Mouse (Mus musculus) midbrain, postnatal 0 days (tissue): Measurements from ENCODE around the gene Ydjc. TPM values are rescaled to one million over a fixed set of nuclear protein-coding genes. Genes with fewer than 3 reads are reported as not detected.
A peak's percentile ranks its signal among the peaks of the same experiment; 100 is the strongest.
"Not testable (repeated sequence)": the region's sequence is repeated elsewhere in the genome, so short reads cannot be mapped to it uniquely, and the experiment has no call there.

Source experiments
- ATAC-seq: fragments of 200-750 bp; cut with Nextera tagmentation; 2 replicates; pipeline ENCODE4 v1.8.0; 2017; ENCODE audit warnings: moderate number of reproducible peaks, mild to moderate bottlenecking, moderate TSS enrichment, moderate library complexity; ENCODE audit not compliant: low FRiP score
- DNase-seq: peaks from one replicate; pipeline ENCODE4 v3.0.0-alpha.2; 2015; ENCODE audit warnings: low spot score
- H3K27ac ChIP-seq: fragments of 300-500 bp; sonication (generic); 2 replicates; pipeline ENCODE4 v1.5.1; 2014; ENCODE audit warnings: low read depth, mild to moderate bottlenecking, low read length, mixed read lengths
- H3K27me3 ChIP-seq: fragments of 300-500 bp; sonication (generic); 2 replicates; pipeline ENCODE4 v1.6.1; 2014; ENCODE audit warnings: low read length, control low read depth, mixed read lengths; ENCODE audit not compliant: insufficient read depth
- H3K36me3 ChIP-seq: fragments of 300-500 bp; sonication (generic); 2 replicates; pipeline ENCODE4 v1.6.1; 2014; ENCODE audit warnings: low read length, control low read depth, mixed read lengths; ENCODE audit not compliant: insufficient read depth
- H3K4me1 ChIP-seq: fragments of 300-500 bp; sonication (generic); 2 replicates; pipeline ENCODE4 v1.6.1; 2014; ENCODE audit warnings: mild to moderate bottlenecking, control low read depth, antibody characterized with exemption, low read length, mixed read lengths; ENCODE audit not compliant: insufficient read depth
- H3K4me2 ChIP-seq: fragments of 300-500 bp; sonication (generic); 2 replicates; pipeline ENCODE4 v1.6.1; 2014; ENCODE audit warnings: low read depth, mild to moderate bottlenecking, low read length, mixed read lengths; ENCODE audit not compliant: poor library complexity, severe bottlenecking
- H3K4me3 ChIP-seq: fragments of 300-500 bp; sonication (generic); 2 replicates; pipeline ENCODE4 v1.5.1; 2014; ENCODE audit warnings: low read depth, mild to moderate bottlenecking, low read length, moderate library complexity
- H3K9ac ChIP-seq: fragments of 300-500 bp; sonication (generic); replicated peaks from 2 replicates; pipeline ENCODE4 v1.6.1; 2014; ENCODE audit warnings: mild to moderate bottlenecking, low read length, moderate library complexity, mixed read lengths; ENCODE audit not compliant: poor library complexity, severe bottlenecking
- H3K9me3 ChIP-seq: fragments of 300-500 bp; sonication (generic); 2 replicates; pipeline ENCODE4 v1.6.1; 2016; ENCODE audit warnings: low read length, control low read depth
- CTCF ChIP-seq: IDR thresholded peaks from 2 replicates; pipeline ENCODE4 v1.5.1; 2016; ENCODE audit warnings: antibody characterized with exemption, mild to moderate bottlenecking
- WGBS: fragments of 180-500 bp; shearing (Covaris S2); extraction: QIAGEN DNeasy Blood & Tissue Kit; methylation state at CpG from one replicate; pipeline ENCODE4 v1.1.7; 2014; 5-methylcytosine and 5-hydroxymethylcytosine counted together
- polyA plus RNA-seq: library from polyadenylated mRNA; unstranded; fragments of >200 nt; fragmentation: Nextera tagmentation; extraction: Ambion mirVana; gene quantifications from 2 replicates; pipeline ENCODE4 v1.2.1, GENCODE M21; 2015
- total RNA-seq: library from RNA; depleted of rRNA; stranded (reverse); fragments of >200 nt; gene quantifications from 2 replicates; pipeline ENCODE4 v1.2.3, GENCODE M21; 2014

Ydjc gene
- total and polyA plus RNA-seq, 2 experiments from 2014 or later: 48.9 to 60.3 TPM

DNA sequence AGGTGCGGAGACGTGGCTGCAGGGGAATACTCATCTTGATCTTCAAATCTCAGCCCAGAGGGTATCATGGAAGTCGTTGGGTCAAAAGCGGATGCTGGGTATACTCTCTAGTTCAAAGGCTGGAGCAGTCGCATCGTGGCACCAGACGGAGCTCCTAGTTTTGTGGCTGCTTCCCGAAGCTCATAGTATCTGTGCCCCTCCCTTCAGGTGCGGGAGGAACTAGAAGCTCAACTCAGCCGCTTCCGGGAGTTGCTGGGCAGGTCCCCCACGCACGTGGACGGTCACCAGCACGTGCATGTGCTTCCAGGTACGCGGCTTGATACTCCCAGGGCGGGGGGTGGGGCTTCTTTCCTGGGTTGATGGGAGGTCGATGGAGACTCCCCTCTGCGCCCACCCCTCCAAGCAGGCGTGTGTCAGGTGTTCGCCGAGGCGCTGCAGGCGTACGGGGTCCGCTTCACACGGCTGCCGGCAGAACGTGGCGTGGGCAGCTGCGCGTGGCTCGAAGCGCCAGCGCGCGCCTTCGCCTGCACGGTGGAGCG, 3.0 kb downstream of the Ydjc start:
- DNase-seq (peak; percentile 54), ATAC-seq (peak; percentile 61)
- no peaks in the 10 kb centered on the region for H3K9me3 ChIP-seq
- TF ChIP-seq CTCF: no peak
- peaks cover 3% of the 10 kb centered on the region; the same call in 1 of the 2 replicates for H3K4me1 ChIP-seq
- H3K27ac ChIP-seq: peak overlapping the region; percentile 80
- no peaks in the 10 kb centered on the region for H3K27me3 ChIP-seq
- WGBS: under 1% methylated on average over 41 of the region's 41 CpGs
- H3K36me3 ChIP-seq: peaks cover 5% of the 10 kb centered on the region; the same call in 1 of the 2 replicates
- H3K4me2 ChIP-seq: peak overlapping the region; percentile 88
- peak overlapping the region; percentile 77 for H3K9ac ChIP-seq
- peak overlapping the region; percentile 68 for H3K4me3 ChIP-seq

DNA sequence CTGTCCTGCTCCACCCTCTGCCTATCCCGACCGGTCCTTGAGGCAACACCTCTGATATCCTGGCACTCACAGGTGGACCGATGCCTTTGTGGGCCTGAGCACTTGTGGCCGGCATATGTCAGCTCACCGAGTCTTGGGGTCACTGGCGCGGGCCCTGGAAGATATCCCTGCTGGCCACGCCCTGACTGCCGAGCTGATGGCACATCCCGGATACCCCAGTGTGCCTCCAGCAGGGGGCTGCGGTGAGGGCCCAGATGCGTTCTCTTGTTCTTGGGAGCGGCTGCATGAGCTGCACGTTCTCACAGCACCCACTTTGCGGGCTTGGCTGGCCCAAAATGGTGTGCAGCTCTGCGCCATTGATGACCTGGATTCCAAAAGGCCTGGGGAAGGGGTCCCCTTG, 3.7 kb downstream of the Ydjc start:
- ATAC-seq (0 out of 2 replicates have a peak, but pooled peaks have one; percentile 0), DNase-seq (no peak)
- Histone ChIP-seq H3K27ac (no peak overlapping the region), H3K36me3 (peaks cover 9% of the 10 kb centered on the region; the same call in 1 of the 2 replicates), H3K9me3 (no peaks in the 10 kb centered on the region), H3K4me3 (peak overlapping the region; percentile 68), H3K4me1 (peaks cover 3% of the 10 kb centered on the region; the same call in 1 of the 2 replicates), H3K27me3 (no peaks in the 10 kb centered on the region), H3K4me2 (peak overlapping the region; percentile 88), H3K9ac (no peak overlapping the region)
- WGBS: 11% methylated on average over 16 of the region's 16 CpGs
- peak; percentile 49 for TF ChIP-seq CTCF

DNA sequence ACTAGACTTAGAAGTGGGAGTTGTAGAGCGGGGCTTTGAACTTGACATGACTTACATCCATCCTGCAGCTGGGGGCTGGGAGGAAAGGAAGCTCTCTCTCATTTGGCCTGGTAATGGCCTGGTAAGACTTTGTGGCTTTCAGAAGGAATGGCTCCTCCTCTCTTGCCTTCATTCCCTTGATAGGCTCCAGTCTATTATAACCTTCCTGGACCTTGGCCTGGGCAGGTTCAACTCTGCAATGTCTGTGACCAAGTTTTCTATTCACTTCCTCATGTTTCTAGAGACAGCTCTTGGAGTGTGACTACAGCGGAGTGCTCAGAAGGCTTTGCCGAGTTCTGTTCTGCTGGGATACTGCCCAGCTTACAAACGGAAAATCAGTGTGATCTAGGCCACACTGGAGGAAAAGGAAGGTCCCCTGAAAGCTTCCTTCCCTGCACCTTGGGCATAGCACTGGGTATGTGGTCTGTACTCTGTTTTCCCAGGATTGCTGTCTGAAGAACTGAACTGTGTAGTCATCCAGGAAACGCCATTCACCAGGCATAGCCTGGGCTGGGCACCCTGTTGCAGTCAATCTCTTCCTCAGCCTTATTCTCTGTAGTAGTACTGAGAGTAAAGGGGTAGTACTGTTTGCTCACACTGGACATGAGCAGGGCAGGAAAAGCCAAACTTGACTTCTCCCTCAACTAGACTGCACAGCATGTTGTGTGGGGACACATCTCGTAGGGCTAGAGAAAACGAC, 6.3 kb downstream of the Ydjc start:
- H3K36me3 ChIP-seq: peaks cover 22% of the 10 kb centered on the region
- H3K27ac ChIP-seq: no peak overlapping the region
- DNase-seq: no peak
- H3K4me2 ChIP-seq: no peak overlapping the region
- ATAC-seq: no peak
- no peaks in the 10 kb centered on the region for H3K9me3 ChIP-seq
- H3K27me3 ChIP-seq: no peaks in the 10 kb centered on the region
- no peak overlapping the region for H3K4me3 ChIP-seq
- H3K9ac ChIP-seq: no peak overlapping the region
- H3K4me1 ChIP-seq: peaks cover 3% of the 10 kb centered on the region; the same call in 1 of the 2 replicates
- no peak for TF ChIP-seq CTCF
- WGBS: 85% methylated on average over 7 of the region's 7 CpGs

DNA sequence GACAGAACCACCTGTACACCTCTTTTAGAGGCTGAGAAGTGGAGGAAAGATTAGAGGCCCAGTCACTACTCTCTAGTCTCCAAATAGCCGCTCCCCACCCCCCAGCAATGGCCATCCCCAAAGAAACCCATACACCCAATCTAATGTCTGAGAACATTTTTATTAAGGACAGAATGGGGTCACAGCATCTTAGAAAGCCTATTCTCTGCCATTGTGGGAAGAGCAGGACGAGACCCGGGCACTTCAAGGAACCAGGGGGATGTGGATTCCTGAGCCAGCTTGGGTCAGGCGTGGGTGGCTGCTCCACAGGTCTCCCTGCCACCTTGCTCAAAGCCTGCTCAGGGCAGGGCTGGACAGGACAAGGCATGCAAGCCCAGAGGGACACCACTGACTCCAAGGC, 7.5 kb downstream of the Ydjc start:
- Histone ChIP-seq H3K36me3 (peaks cover 22% of the 10 kb centered on the region), H3K4me1 (peaks cover 3% of the 10 kb centered on the region; the same call in 1 of the 2 replicates), H3K4me2 (no peak overlapping the region), H3K9ac (no peak overlapping the region), H3K4me3 (no peak overlapping the region), H3K27me3 (no peaks in the 10 kb centered on the region), H3K27ac (no peak overlapping the region), H3K9me3 (no peaks in the 10 kb centered on the region)
- no peak for TF ChIP-seq CTCF
- no peak for ATAC-seq
- WGBS: 96% methylated on average over 4 of the region's 4 CpGs
- DNase-seq: no peak

DNA sequence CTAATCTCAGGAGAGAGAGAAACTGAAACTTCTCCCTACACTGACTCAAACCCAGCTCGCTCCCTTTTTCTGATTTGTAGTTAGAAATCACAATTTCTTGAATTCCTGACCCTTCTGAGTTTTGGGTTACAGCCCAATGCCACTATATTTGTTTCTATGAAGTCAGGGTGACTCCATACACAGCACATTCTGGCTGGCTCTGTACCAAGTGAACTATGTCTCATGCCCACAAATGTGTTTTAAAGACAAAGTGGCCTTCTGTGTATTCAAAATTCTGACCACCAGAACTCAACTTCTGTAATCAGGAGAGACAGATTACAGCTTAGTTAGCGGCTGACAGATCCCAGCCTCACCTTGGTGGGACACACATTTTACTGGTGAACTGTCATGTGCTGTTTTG, 9.9 kb downstream of the Ydjc start:
- WGBS: 94% methylated on average over 2 of the region's 2 CpGs
- Histone ChIP-seq H3K4me1 (no peaks in the 10 kb centered on the region), H3K36me3 (peaks cover 35% of the 10 kb centered on the region), H3K4me2 (no peak overlapping the region), H3K9me3 (no peaks in the 10 kb centered on the region), H3K27ac (no peak overlapping the region), H3K9ac (no peak overlapping the region), H3K27me3 (no peaks in the 10 kb centered on the region), H3K4me3 (no peak overlapping the region)
- TF ChIP-seq CTCF: no peak
- DNase-seq (no peak), ATAC-seq (no peak)

DNA sequence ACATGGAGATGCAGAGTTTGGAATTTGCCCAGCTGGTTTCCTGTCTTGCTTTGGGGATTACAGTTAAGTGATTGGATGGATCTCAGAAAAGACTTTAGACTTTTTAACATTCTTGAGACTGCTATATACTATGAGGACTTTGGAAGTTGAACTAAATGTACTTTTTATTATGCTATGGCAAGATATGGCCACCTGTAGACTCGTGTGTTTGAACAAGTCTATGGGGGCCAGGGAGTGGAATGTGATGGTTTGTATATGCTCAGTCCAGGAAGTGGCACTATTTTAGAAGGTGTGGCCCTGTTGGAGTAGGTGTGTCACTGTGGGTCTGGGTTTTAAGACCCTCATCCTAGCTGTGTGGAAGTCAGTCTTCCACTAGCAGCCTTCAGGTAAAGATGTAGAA, 21.1 kb downstream of the Ydjc start:
- H3K4me2 ChIP-seq, ATAC-seq, H3K4me1 ChIP-seq, H3K27me3 ChIP-seq, H3K4me3 ChIP-seq, H3K9ac ChIP-seq, H3K36me3 ChIP-seq, H3K27ac ChIP-seq, DNase-seq, H3K9me3 ChIP-seq: not testable (repeated sequence)
- 97% methylated on average over 1 of the region's 1 CpGs for WGBS
